Mouse (Mus musculus): ENCODE measurements around the gene Nos1ap. TPM values are rescaled to one million over a fixed set of nuclear protein-coding genes. Genes with fewer than 3 reads are reported as not detected.

The Nos1ap gene
- total RNA-seq, 4 experiments from 2014 or later = 0.35 to 1.0 (median 0.60) TPM

DNA sequence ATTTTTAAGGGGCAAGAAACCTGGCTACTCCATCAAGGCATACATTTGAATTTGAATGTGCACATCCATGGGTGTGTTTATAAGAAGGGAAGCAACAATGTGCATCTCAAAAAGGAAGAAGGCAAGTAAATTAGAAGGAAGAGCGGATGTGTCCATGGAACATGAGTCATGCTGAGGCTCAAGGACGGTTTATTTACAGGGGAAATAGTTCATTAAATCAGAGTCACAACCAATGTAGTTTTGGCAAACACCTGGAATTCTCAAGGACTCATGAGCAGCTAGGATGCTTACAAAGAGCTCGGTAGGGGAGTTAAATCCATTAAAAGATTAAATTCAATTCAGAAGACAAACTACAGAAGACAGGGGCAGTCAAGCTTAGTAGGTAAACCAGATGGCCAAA, 169.7 kb downstream of the Nos1ap start:
- DNase-seq (ENCODE audit: low spot score in 2 of 2) = no peak

DNA sequence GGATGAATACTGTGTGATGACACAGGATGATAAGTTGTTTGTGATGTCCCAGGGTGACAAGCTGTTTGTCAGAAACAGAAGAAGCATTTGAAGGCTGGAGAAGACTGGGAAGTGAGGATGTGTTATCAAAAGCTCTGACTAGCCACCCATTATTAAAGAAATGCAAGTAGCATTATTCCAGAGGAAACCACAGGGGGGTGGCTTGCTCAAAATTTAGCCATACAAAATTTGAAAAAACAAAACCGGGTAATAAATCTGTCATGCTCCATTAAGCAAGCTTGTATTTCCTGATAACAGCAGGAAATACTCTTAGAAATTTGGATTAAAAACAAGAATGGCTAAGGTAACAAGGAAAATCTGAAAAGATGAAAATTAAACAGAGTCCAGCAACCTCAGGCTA, 171.5 kb downstream of the Nos1ap start:
- no peak for DNase-seq (ENCODE audit: low spot score in 2 of 2)

DNA sequence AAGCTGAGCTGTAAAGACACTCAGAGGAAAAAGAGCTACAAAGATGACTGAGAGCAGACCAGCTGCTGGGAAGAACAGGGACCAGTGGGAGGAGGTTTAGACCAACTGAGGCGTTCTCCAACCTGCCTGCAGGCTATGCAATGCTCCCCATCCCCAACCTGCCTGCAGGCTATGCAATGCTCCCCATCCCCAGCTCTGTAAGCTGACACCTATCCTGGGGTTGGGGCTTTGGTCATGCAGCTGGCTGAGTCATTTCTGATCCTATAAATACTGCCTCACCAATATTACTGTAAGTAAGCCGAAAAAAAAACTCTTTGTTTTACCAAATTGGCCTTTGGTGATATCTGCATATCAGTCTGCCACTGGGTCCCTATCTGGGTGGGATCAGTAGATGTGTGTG, 172.7 kb downstream of the Nos1ap start:
- DNase-seq (ENCODE audit: low spot score in 2 of 2) = no peak

DNA sequence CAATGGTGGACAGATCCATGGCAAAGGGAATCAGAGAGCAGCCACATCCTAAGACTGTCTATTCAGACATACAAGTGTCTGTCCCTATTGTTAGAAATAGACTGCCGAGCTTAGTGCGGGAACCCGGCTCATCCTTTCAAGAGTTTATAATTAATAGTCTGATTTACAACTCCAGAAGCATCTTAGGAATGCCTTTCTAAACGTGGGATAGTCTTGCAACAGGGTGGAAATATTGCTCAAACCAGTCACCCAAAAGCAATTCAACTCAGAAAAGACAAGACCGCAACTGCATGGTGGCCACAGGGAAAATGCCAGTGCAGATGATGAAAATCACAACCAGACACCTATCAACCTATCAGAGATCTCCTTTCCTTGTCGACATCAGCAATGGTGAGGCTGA, 173.5 kb downstream of the Nos1ap start:
- DNase-seq (ENCODE audit: low spot score in 2 of 2) = no peak

DNA sequence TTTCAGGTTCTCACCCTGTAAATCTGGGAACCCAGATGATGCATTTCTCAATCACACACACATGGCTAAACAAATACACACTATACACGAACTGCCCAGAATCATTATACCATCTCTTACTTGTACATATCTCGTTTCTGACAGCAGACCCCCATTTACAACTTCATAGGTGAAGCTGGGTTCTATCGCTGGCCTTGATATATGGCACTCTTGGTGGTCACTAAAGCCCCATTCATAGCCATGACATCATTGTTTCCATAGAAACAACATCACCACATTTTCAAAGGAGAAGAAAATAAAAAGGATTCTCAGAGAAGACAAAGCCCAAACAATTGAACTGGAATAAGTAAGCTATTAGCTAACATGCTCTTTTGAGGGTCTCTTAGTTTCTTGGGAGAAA, 174.3 kb downstream of the Nos1ap start:
- DNase-seq (ENCODE audit: low spot score in 2 of 2) = no peak

DNA sequence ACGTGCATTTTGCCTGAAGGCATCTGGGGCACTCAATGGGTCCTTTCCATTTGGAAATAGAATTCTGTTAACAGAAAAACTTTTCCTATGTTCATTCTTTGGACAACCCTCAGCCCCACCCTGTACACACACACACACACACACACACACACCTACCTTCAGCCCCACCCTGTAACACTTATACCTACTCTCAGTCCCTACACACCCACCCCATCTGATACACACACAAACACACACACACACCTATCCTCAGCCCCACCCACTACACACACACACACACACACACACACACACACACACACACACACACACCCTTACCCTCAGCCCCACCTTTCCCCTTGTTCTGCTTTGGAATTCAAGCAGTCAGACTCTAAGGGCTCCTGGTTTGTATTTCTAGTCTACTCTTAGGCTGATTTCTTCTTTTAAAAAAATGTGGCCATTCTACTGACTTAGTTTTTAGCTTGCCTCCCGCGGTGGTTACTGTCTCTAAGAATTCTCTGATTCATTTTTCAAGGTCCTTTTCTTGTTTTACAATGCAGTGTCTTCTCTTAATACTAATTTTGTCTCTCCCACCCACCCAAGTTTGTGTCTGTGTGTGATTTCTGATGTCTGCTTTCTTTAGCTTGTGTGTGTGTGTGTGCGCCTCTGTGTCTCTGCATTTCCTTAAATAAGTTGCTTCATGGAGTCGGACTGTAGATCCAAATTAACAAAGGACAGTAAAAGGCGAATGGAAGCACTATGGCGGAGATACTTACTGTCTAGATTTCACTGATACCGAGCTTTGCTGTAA, 179.1 kb downstream of the Nos1ap start:
- no peak for DNase-seq (ENCODE audit: low spot score in 2 of 2)

DNA sequence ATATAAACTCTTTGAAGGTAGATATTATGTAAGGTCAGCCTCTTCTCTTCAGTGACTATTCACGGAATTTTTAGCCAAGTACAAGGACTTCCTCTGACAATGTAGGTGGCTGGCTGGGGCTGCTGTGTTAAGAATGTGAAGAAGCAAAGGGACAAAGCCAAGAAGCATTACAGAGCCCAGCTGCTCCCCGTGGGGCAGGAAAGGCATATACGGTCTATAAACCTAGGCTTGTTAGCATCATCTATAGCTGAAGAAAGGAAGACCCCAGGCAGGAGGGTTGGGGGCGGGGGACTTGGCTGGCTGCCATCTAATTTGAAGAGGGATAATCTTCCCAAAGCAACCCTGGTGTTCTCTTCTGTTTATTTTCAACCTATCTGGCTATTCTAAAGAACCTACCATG, 180.6 kb downstream of the Nos1ap start:
- DNase-seq (ENCODE audit: low spot score in 2 of 2) = no peak

DNA sequence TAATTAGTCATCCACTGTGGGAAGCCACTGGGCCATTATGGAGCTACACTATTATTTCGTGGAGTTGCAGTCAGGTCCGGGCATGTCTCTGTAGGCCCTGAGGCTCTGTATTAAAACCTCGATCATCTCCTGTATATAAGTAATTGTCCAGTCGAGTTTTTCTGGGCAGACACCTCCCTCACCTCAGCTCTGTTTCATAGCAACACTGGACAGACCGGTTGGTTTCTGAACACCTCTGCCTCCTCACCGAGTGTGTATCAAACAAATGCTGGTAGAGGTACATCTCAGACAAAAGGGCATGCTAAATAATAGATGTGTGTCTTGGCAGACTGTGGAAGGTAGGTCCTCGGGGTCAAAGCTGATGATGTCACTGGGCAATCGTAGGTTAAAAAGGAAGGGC, 182.7 kb downstream of the Nos1ap start:
- DNase-seq (ENCODE audit: low spot score in 2 of 2) = no peak

DNA sequence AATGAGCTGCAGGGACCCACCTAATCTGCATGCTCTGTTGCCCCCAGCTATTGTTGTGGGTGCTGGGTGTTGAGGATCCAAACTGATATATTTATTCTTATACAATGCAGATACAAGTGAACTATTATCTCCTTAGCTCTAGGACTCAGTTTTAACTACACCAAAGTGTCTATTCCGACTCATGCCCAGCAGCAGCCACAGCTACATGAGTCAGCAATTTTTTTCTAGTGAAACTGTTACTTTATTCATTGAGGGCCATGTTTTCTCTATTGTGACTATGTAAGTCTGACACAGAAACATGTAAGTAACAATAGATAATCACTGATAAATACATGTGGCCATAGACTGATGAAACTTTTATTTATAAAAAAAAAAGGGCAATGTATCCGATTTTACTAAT, 184.5 kb downstream of the Nos1ap start:
- DNase-seq (ENCODE audit: low spot score in 2 of 2) = no peak

DNA sequence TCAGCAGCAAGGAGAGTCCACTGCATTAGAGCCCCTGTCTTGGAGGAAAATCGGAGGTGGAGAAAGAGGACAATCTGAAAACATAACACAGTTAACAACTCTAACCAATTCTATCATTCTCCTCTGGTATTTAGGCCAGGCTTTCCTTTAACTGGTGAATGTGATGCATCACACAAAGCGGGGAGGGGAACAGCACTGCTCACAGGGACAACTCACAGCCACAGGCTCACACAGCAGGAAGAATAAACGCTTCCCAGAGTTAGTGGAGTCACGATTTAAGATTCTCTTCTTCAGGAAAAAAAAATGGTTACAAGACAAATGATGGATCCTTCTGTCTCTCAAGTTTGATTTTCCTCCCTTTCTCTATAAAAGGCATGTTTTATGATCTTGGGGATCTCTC, 187.0 kb downstream of the Nos1ap start:
- no peak for DNase-seq (ENCODE audit: low spot score in 2 of 2)

DNA sequence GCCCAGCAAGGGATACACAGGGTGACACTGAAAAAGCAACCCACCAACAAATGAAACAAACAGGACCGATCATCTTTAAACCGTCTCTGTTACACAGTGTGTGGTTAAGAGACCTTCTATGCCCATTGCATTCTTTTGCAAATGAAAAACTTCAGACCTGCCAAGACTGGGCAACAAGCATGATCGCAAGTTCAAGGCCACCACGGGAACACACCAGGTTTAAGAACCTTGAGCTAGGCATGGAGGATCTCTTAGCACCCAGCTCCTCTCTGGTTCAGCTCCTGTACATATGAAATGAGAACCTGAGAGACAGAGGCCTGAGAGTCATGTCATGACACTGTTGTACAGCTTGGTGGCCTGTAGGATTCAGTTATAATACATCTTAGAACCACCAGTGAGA, 190.8 kb downstream of the Nos1ap start:
- DNase-seq (ENCODE audit: low spot score in 2 of 2) = no peak

DNA sequence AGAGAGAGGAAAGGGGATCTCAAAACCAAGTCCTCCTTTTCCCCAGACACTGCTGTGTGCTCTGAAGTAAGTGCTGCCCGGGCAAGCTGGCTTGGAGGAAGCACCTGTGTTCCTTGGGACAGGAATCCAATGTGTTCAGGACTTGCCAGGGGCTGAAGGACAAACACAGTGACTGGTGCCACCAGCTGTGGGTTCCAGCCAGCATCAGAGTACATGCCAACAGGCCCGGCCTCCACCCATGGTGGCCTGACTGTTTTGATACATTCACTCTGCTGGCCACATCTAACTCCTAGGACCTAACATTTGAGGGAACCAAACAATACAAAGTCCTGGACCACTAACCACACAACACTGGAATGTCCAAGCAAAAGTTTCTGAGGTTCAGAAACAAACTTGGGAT, 194.6 kb downstream of the Nos1ap start:
- no peak for DNase-seq (ENCODE audit: low spot score in 2 of 2)

DNA sequence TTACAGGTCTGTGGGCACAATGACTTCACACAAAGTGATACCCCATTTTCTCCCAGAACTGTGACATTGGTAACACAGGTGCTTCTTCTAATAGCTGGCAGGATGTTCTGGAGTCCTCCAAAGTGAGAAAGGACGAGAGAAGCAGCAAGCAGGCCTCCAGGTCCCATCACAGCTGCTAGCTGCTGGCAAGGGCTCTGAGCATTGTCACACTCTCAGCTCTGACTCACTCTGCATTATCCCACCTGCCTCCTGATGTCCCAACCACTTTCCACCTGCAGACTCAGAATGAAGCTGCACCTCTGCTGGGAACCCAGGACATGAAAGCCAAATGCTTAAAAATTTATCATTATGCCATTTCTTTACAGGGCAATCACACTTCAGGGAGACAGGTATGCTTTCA, 195.0 kb downstream of the Nos1ap start:
- no peak for DNase-seq (ENCODE audit: low spot score in 2 of 2)

DNA sequence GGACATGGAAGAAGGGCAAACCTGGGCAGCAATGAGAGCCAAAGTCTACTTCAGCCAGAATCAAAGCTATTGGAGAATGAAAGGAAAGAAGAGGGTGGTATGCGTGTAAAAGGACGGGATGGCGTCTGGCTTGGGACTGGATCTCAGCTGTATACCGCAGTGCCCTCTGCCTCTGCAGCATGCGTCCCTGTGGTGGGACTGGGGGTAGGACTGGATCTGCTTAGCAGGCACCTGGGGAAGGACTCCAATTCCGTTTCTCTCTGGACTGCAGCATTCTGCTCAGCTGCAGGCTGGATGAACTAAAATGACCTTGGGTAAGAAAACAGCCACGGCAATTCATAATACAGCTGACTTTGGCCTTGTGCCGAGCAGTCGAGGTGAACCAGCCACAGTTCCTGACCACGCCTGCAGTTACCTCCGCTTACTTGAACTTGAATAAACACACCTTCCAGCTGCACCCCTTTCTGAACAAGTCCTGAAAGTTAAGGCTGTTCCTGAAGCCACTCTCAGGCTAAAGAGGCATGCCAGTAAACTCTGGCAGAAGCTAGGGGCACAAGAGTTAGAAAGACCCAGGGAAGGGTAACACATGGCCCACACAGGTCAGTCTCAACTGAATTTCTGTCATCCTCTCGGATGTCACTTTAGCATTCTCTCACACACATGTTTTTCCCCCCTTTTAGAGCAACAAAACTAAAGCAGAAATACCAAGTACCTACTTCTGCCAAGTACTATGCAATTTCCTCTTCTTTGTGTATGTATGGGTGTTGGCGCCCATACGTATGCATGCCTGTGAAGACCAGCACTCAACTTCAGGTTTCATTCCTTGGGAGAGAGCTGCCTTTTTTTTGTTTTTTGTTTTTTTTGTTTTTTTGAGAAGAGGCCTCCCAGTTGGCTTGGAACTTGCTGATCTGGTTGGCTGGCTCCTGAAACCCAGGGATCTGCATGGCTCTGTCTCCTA, 196.6 kb downstream of the Nos1ap start:
- no peak for DNase-seq (ENCODE audit: low spot score in 2 of 2)

DNA sequence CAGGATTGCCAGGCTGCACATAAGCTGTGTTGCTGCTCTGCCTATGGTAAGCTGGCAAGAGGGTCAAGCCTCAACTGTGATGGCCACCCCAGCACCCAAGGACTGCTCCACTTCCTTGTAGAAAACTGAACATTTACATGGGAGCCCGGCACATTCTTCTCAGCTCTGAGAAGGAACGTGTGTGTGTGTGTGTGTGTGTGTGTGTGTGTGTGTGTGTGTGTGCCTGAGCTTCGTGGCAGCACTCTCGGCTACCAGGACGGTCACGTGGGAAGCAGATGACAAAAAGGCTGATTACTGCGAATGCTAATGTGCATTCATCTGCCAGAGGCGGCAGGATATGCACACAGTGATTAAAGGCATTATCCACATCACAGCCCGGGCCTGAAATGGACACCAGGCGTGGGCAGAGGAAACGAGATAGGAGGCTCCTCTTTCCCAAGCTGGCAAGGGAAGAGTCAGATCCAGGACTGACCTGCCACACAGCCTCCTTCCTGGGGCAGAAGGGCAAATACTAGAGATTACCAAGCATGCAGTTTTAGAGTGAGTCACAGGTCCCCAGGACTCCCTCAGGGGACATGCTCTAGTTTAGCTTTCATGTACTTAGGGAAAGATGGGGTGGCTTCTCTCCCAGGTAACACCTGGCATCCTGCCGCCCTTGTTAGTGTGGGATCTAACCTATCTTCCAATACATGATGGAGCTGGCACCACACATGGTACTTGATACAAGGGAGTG, 202.3 kb downstream of the Nos1ap start:
- no peak for DNase-seq (ENCODE audit: low spot score in 2 of 2)

DNA sequence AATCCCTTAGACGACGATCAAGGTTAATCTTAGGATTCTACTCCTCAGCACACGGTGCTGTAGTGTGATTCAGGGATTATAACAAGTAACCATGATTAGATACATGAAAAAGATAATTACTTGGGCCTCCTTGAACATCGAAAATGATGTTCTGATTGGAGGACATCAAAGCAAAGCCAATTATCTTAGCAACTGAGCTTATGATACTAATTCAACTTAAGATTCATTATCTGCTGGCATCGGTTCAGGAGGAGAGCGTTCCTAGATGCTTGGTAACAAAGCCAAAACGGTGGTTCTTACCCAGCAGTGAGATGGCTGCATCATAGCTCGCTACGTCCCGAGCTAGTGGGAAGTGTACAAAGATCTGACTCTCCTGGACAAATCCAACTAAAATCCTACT, 204.2 kb downstream of the Nos1ap start:
- no peak for DNase-seq (ENCODE audit: low spot score in 2 of 2)

DNA sequence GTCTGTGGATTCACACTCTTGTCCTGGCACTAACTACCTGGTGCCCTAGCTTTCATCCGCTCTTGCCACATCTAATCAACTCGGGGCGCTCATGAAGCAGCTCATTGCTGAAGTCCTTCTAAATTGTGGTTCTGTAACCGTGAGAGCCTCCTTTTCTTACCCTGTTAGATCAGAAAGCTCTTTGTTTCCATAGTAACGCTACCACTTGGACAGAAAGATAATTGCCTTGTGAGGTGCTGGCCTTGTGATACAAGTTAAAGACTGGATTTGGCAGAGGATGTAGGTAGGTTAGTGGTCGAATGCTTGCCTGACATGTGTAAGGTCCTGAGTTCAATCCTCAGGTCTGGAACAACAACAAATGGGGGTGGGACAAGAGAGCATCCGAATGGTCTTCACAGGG, 206.1 kb downstream of the Nos1ap start:
- DNase-seq (ENCODE audit: low spot score in 2 of 2) = no peak

DNA sequence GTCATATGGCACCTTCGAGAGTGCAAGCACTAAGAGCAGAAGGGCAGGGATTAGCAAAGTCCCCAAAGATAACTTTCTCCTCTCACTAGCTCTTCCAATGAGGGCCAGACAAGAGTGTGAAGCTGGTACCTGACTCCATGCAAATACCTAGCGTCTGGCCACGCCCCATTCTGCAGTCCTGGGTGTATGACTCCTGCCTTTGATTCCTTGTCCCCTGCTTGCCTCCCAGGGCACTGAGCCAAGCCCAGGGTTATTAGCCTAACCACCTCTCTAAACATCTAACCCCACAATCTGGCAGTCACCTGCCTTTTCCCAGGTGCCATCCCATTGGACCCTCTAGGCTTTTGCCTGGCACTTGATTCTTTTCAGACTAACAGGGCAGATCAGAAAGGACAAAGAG, 208.2 kb downstream of the Nos1ap start:
- no peak for DNase-seq (ENCODE audit: low spot score in 2 of 2)

DNA sequence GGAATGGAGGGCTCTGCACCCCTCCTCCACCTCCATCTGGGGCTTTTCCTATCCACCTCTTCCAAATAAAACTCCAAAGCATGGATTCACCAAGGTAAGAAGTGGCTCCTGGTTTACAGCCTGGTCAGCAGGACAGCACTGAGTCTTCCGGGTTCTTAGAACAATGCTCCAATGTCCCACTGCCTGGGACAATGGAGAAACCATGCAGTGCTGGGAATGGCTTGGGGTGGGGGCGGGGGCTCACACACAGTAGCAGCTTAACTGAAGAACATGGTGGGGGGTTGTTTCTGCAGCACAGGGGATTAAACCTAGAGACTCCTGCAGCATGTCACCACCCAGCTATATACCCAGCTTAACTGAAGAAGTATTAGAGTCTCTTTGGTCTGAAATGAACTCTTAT, 209.2 kb downstream of the Nos1ap start:
- DNase-seq (ENCODE audit: low spot score in 2 of 2) = no peak

DNA sequence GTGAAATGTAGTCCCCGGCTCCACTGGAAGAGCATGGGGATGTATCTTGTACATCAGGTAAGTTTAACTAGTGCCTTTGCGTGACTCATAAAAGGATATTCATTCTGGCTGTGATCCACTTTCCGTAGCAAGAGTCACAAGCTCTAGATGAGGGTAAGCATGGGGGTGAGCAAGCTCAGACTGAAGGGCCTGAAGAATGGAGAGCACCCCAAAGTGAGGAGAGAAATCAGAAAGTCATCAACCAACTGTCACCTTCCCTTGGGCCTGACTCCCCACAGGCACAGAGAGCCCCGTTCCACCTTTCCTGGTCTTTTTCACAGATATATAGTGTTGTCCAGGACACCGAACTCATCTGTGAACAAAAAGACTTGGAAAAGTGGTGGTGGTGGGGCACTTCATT, 213.9 kb downstream of the Nos1ap start:
- DNase-seq (ENCODE audit: low spot score in 2 of 2) = no peak

DNA sequence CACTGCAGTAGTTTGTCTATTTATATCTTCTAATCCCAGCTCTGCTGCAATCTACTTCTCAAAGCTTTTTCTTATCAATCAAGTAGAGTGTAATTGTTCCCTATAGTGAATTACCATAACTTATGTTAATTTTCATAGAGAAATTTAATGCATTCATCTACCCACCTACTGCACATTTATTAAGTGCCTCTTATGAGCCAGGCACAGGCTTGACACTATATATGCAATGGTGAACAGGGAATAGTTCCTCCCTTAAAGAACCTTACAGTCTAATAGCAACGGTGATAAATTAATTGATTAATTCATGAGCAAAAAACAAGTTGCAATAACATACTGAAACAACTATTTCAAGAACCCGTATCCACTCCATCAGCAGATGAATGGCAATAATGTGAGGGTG, 215.9 kb downstream of the Nos1ap start:
- DNase-seq (ENCODE audit: low spot score in 2 of 2) = no peak

DNA sequence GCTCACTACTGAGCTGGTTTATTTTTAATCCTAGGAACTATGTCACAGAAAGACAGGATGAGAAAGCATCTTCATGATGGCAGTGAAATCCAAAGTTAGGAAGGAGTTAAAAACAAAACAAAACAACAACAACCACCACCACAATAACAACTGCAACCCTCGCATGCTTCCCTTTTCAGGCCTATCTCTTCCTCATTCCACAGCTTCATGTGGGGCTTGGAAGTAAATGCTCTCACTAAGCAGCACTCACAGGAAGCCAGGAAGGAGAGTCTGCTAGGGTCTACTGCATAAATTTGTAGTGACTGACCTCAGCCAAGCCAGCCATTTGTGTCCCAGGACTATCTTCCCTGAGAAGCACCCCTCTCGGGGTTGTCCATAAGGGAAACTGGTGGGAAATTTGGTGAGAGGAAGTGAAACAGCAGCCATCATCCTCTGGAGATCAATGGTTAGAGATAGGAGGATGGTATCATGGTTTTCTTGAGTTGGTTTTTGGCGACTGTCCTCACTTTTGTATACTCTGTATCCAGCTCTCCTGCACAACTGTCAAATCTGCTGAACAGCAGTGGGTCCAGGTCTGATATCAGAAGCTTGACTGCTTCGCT, 218.4 kb downstream of the Nos1ap start:
- no peak for DNase-seq (ENCODE audit: low spot score in 2 of 2)

Measured in gastrocnemius, adult 8-10 months (tissue).